Mouse (Mus musculus) left cerebral cortex, postnatal 4 days (tissue): Measurements from ENCODE around the gene Ankrd23. TPM values are rescaled to one million over a fixed set of nuclear protein-coding genes. Genes with fewer than 3 reads are reported as not detected.

Experiments used
- DNase-seq: peaks from one replicate; pipeline ENCODE4 v3.0.0-alpha.2; 2022
- intact Hi-C: fragments of 180-260 bp; cut with DNase I; formaldehyde crosslinking; loops from one replicate; pipeline ENCODE4 v1.15.1; 2025
- total RNA-seq, 2 experiments: library from RNA; stranded (reverse); gene quantifications; 2 replicates each; pipeline ENCODE4 v1.2.3; 2021

The Ankrd23 gene
- total RNA-seq, 2 experiments from 2014 or later = 8.3 to 8.6 TPM

DNA sequence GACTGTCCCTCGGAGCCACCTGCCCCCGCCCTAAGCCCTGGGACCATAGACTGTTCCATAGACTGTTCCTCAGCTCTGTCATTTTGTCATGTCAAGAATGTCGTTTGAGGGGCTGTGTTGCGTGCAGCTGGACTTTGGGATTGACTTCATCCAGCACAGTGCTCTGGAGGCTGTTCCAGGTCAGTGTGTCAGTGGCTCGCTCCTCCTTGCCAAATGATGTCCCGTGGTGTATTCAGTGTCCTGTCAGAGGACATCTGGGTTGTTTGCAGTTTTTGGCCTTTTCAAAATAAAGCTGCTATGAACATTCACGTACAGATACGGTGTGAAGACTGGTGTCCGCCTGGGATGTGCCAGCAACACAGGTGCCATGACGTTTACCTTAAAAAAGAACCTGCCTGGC lies 9.8 kb downstream of the Ankrd23 start:
- no peak for DNase-seq
- intact Hi-C loops = no loop called here

DNA sequence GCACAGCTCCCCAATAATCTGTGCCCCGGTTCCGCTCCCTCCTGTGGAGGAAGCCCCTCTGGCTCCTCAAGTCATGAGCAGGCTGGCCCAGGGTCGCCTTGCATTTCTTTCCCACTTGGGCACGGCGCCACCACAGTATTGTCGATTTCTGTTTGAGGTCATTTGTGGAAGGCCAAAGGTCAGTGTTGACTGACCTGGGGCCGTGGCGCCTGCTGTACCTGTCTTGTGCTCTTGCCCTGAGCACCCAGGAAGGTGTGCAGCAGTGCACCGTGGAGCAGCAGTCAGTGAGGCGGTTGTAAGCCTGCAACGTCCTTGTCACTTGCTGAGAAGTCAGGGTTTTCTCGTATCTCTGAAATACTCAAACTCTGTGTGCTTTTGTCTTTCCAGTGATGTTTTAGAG lies 10.9 kb downstream of the Ankrd23 start:
- intact Hi-C loops = no loop called here

DNA sequence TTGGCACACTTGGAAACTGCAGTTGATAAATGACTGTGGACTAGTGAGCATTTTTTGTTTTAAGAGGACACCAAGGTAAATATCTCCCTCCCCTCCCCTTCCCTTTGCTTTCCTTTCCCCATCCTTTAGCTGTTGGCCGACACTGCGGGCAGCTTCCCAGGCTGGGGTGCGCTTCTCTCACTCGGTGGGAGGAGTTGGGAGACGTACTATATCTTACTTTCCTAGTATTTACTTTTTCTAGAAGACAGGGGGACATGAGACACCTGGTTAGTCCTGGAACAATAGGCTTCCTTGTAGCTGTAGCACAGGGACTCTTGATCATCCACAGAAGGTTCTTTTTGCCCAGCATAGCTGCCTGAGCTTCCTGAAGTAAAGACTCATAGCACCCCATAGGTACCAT lies 12.6 kb downstream of the Ankrd23 start:
- intact Hi-C loops = no loop called here

More for the DNA sequence above, 10.9 kb downstream of the Ankrd23 start:
- DNase-seq = no peak

DNA sequence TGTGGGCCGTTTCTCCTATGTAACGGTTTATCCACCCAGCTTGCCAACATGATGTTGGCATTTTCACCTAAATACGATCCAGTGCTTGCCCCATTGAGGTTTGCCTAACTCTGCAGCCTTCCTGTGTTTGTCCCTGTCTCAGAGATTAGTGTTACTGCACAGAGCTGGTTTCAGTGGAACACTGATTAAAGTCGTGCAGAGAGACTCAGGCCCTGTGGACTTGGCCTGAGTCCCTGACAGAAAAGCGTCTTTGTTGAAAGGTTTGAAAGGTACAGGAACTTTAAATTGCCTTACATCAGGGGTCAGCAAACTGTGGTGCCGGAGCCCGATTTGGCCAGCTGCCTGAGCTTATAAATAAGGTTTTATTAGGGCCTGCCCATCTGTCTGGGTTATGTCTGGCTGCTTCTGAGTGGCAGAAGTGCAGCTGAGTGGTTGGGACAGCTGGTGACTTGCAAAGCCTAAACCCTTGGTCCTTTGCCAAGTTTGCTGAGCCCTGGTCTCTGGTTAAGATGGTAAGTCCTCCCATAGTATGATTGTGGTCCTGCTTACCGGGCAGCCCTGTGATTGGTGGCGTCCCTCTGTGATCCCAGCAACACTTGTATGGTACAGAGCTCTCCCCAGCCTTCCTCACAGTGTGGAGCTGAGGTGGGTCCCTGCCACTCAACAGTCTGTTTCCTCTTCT lies 13.2 kb downstream of the Ankrd23 start:
- peak; percentile 81 for DNase-seq

More for the DNA sequence above, 12.6 kb downstream of the Ankrd23 start:
- DNase-seq = no peak

DNA sequence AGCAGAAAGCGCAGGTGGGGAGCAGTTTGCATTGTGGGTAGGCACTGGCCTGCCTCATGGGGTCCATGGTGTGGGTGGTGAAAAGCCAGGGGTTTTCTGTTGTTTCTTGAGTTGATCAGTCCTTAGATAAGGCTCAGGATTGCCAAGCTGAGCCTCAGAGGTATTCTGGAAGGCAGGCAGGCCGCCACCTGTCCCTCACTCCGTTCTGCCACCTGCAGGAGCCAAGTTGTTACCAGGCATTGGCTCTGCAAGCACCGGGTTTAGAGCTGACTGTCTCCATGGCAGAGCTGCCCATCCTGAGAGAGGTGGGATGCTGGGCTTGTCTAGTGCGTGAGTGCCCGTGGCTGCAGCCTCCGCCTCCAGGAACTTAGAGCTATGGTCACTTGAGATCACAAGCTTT lies 14.5 kb downstream of the Ankrd23 start:
- DNase-seq = no peak
- intact Hi-C loops = no loop called here

More for the DNA sequence above, 13.2 kb downstream of the Ankrd23 start:
- intact Hi-C loops = no loop called here

DNA sequence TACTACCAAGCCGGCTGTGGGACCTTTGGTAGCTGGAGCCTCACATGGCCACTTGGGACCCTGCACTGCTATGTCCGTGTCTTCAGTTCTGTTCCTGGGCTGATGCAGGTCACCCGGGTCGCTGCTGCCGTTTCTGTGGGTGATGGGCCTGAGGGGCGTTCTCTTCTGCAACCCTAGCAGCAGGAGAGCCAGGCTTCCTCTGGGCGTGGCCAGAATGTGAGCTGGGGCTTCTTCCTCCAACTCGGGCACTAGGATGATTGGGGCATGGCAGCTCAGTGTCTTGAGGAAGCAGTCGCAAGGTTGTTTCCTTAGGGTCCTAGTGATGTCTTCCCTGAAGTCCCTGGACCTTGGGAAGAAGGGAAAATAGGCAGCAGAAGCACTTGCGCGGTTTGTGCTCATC lies 17.1 kb downstream of the Ankrd23 start:
- intact Hi-C loops = no loop called here
- DNase-seq = no peak

DNA sequence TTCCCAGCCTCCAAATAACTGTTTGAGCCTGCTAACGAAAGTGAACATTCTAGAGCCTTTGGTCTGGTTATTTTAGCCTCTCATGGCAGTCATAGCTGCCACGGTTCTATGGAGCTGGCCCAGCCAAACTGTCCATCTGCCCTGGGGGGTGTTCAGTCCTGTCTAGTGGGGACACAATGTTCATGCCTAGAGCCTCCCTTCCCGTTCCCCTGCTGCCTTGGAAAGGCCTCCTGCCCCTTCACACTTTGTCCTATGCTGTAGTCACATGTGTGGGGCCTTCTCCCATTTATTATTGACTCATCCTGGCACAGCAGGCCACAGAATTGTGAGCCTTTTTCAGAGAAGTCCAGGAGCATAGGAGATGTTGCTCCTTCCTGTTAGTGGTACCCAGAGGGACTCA lies 18.4 kb downstream of the Ankrd23 start:
- DNase-seq = no peak
- intact Hi-C loops = no loop called here

DNA sequence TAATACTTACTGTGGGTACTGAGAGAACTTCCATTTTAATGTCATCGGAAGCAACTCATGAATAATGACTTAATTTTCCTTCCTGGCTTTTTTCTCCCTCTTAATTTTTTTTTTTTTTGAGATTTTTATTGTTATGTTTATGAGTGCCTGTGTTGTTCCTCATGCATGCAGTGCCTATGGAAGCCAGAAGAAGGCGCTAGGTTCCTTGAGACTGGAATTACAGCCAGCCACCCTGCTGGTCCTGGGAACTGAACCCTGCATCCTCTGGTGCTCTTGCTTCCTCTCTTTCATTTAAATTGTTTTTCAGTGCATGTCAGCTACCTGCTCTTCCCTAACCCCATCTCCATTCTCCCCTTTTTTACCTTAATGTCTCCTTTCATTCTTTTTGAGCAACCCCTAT lies 23.0 kb downstream of the Ankrd23 start:
- peak; percentile 63 for DNase-seq
- intact Hi-C loops = no loop called here

DNA sequence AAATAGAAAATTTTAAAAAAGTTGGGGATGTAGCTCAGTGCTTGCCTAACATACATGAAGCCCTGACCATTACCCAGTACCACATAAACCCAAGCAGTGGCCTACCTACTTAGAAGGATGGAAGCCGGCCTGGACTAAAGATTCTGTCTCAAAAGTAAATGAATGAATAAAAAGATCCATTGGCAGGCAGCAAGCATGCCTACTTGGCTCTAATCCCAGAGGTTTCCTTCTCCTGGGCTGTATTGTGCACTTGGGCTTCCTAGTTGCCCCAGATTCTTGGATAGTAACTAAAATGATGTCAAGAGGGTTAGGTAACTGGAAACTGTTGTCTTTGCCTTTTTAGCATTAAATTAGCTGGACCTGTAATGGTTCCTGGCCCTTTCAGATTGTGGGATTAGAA lies 23.4 kb downstream of the Ankrd23 start:
- no peak for DNase-seq
- intact Hi-C loops = no loop called here

DNA sequence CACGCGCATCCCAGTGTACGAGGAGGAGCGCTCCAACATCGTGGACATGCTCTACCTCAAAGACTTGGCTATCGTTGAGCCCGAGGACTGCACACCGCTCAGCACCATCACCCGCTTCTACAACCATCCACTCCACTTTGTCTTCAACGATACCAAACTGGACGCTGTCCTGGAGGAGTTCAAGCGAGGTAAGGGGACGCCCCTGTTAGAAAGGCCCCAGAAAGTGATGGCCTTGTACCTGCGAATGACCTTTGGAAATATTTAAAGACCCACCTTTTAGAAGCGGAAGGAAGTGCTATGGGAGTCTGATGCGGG lies 23.8 kb downstream of the Ankrd23 start:
- DNase-seq = no peak
- intact Hi-C loops = no loop called here

DNA sequence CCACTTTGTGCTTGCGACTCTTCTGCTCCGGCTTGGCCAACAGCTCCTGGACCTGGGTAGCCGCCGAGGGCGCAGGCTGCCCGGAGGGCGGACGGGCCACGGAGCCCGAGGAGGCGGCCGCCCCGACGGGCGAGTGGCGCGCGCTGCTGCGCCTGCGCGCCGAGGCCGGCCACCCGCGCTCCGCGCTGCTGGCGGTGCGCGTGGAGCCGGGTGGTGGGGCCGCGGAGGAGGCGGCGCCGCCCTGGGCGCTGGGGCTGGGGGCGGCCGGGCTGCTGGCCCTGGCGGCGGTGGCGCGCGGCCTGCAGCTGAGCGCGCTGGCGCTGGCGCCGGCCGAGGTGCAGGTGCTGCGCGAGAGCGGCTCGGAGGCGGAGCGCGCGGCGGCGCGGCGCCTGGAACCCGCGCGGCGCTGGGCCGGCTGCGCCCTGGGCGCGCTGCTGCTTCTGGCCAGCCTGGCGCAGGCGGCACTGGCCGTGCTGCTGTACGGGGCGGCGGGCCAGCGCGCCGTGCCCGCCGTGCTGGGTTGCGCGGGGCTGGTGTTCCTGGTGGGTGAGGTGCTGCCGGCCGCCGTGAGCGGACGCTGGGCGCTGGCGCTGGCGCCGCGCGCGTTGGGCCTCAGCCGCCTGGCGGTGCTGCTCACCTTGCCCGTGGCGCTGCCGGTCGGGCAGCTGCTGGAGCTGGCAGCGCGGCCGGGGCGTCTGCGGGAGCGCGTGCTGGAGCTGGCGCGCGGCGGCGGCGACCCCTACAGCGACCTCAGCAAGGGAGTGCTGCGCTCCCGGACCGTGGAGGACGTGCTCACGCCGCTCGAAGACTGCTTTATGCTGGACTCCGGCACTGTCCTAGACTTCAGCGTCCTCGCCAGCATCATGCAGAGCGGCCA lies 24.4 kb downstream of the Ankrd23 start:
- intact Hi-C loops = no loop called here
- peak; percentile 51 for DNase-seq

DNA sequence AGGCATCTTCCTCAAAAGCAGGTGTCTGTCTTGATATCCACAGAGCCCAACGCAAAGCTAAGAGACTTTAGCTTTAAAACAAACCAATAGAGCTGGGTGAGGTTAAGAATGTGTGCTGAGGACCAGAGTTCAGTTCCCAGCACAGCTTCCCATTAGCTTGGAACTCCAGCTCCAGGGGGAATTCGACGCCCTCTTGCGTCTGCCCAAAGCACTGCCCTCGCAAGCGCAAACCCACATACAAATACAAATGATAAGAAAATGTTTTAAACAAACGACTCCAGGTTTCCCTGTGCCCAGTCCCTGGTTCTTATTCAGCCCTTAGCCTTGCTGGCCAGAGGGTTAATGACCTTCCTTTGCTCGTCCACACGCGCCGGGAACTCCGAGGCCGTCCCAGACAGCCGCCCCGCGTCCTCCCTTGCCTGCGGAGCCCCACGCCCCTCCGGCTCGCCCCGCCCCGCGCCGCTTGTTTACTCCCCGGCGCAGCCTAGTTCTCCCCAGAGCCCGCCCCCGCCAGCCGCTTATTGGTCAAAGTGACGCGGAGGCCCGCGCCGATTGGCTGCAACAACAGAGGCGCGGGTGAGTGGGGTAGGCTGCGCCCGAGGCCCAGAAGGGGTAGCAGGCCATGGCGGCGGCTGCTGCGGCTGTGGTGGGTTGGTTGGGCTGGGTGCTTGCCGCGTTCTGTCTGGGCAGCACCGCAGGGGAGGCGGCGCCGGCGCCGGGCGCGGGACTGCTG lies 25.2 kb downstream of the Ankrd23 start, which contains the start of gene Cnnm3:
Gene Cnnm3 (plus strand): TSS at position 579 of the 733 bp plus-strand sequence.
- intact Hi-C loops = no loop called here
- peak; percentile 100 for DNase-seq

DNA sequence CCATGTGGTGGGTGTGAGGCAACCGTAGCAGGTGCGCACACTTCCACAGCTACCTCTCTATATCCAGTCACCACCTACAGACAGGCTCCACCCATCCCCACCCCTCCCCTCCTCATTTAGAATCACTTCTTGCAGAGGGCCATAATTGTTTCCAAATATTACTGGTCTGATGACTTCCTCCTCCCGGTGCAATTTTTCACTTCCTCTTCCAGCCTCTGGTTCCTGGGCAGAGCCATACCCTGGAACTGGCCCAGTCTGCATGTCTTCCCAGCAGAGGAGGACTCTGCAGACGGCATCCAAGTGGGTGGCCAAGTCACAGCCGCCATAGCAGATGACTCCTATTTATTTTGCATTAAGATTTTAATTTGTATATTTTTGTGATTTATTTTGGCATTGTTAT lies 28.4 kb downstream of the Ankrd23 start:
- DNase-seq = no peak
- intact Hi-C loops = no loop called here

DNA sequence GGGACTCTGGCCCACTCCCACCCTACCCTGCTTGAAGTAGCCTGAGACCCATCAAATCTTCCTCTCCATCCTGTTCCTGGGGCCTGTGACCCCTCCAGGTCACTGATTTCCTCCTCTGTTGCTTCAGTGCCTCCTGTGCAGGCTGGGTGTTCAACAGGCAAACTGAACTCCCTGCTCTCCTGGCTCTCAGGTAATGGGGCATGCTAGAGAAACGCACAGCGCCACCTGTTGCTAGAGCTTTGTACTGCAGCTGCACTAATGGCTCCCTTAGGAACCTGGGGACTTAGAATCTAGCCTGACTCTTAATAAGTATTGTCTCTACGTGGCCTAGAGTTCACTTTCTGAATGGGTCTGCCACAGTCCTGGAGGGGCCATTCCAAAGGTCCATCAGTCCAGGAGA lies 35.4 kb downstream of the Ankrd23 start:
- intact Hi-C loops = no loop called here
- peak; percentile 69 for DNase-seq

DNA sequence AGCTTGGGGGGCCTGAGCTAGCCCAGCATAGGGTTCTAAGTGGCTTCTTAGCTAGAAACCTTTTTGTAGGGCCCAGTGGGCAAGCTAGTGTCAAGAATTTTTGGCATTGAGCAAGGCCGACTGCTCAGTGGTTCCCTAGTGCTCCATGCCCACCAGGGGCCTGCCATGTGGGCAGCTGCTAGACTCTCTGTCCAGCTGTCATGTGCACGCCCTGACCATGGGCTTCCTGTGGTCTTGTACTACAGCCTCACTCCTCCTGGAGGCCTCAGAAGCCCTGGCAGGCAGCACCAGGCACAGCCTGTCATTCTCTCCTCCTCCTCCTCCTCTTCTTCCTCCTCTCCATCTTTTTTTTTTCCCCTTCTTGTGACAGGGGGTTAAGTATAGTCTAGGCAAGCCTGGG lies 39.4 kb downstream of the Ankrd23 start:
- intact Hi-C loops = loop anchor here (10.0 kb wide), 1 partner anchor 153 kb away; no protein-coding TSS in a partner anchor
- DNase-seq = no peak

DNA sequence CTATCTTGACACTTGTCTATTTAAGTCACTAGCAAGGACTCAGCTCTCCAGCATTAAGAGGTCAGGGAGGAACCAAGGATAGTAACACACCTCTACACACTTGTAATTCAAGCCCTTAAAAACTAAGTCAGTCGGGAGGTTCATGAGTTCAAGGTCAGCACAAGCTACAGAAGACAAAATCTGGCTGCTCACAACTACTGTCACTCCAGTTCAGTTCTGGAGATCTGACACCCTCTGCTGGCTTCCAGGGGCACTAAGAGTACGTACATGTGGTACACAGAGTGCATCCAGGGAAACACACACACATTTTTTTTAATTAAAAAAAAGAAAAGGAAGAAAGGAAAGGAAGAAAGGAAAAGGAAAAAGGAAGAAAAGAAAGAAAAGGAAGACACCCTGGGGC lies 40.0 kb downstream of the Ankrd23 start:
- intact Hi-C loops = loop anchor here (10.0 kb wide), 1 partner anchor 152 kb away; no protein-coding TSS in a partner anchor
- no peak for DNase-seq

DNA sequence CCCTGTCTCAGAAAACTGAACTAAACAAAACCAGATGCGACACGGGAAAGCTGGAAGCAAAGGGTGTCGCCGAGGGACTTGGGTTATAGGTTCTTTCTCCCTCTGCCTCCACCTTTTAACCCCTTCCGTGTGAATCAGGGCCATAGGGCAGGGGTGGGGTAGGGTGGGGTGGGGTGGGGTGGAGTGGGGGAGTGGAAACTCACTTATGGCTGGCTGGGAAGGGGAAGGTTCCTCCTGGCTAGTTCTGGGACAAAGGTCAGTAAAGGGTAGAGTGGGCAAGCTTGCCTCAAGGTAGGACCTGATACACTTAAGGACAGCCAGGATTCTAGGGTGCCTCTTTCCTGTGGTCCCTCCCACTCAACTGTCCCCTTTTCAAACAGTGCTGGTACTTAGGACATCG lies 43.4 kb downstream of the Ankrd23 start:
- DNase-seq = no peak
- intact Hi-C loops = loop anchor here (10.0 kb wide), 1 partner anchor 148 kb away; no protein-coding TSS in a partner anchor

DNA sequence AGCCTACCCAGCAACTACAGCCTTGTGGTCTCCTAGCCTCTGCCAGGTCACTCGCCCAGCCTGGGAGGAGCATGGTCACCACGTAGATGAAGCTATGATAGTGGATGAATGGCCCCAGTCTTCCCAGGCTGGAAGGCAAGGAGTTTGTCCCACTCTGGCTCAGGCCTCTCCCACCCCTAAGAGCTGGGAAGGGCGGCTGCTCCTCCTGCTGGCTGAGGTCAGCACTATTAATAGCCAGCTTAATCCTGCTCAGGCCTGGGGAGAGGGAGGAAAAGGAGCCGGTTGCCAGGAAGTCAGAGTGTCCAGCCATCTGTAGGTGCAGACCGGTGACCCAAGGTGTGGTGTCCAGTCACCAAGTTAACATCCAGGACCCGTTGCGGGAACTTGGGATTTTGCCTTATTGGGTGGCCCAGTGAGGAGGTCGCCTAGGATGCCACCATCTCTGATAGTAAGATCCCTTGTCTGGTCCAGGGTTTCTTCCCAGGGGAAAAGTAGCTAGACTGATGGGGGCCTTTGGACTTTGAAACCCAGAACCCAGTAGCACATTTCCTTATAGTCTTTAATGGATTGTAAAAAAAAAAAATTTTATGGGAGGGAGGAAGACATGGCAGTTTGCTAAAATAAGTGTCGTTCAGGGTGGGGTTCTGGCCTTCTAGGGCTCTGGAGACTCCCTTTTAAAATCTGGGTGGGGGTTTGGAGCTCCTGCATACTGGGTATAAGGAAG lies 44.1 kb downstream of the Ankrd23 start:
- DNase-seq = peak; percentile 64
- intact Hi-C loops = loop anchor here (10.0 kb wide), 1 partner anchor 148 kb away; no protein-coding TSS in a partner anchor

DNA sequence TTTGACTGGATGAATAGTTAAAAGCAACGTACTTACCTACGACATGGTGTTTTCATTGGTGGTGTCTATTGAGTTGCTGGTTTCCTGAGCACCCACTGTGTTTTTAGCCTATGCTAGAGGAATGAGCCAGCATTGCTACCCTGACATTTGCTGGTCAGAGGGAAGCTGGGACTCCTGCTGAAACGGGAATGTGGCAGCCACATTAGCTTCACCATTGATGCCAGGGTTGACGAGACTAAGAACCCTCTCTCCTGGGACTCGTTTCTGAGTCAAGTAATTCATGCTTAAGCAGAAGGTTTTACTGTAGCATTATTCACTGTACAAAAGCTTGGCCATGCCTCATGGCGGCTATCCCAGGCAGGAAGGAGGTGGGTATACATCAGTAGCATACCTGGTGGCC lies 47.0 kb downstream of the Ankrd23 start:
- intact Hi-C loops = loop anchor here (10.0 kb wide), 2 partner anchors 125 to 145 kb away; partner anchors contain the start of gene Kansl3
- DNase-seq = no peak

DNA sequence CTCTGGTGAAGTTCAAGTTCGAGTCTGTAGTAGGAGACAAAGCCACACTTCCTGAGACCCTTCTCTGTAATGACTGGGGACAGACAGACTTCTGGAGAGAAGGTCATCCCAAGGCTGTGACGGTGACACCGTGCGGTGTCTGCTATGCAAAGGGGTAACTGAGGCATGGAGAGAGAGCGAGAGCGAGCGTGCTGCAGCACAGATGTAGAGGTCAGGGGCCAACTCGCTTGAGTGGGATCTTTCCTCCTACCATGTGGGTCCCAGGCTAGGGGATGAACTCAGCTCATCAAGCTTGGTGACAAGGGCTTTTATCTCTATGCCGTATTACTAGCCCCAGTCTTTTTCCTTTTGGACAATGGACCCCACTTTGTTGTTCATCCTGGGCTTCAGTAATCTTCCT lies 49.6 kb downstream of the Ankrd23 start:
- intact Hi-C loops = loop anchor here (10.0 kb wide), 1 partner anchor 122 kb away; the partner anchor contains the start of gene Kansl3
- no peak for DNase-seq
